Mouse (Mus musculus) C2C12 (cell line): Measurements from ENCODE around the gene Il17rc. TPM values are rescaled to one million over a fixed set of nuclear protein-coding genes. Genes with fewer than 3 reads are reported as not detected.
A peak's percentile ranks its signal among the peaks of the same experiment; 100 is the strongest.

Experiments
- H3K27me3 ChIP-seq: one replicate; pipeline ENCODE4 v1.6.1; 2011; ENCODE audit not compliant: control insufficient read depth, insufficient read depth, insufficient read length
- H3K36me3 ChIP-seq: one replicate; pipeline ENCODE4 v1.6.1; 2011; ENCODE audit not compliant: control insufficient read depth, insufficient read depth
- H3K4me3 ChIP-seq: one replicate; pipeline ENCODE4 v1.5.1; 2011; ENCODE audit warnings: mild to moderate bottlenecking, control low read depth; ENCODE audit not compliant: poor library complexity, insufficient read depth, severe bottlenecking
- H3K79me2 ChIP-seq: one replicate; pipeline ENCODE4 v1.6.1; 2011; ENCODE audit not compliant: control insufficient read depth, insufficient read depth
- H3K79me3 ChIP-seq: one replicate; pipeline ENCODE4 v1.6.1; 2011; ENCODE audit warnings: low read depth, control low read depth
- H3ac ChIP-seq: one replicate; pipeline ENCODE3; 2011; ENCODE audit warnings: low read depth; ENCODE audit not compliant: control insufficient read depth, insufficient read length
- CEBPB ChIP-seq: IDR thresholded peaks from one replicate; pipeline ENCODE4 v1.6.1; 2011; ENCODE audit warnings: low read depth, mild to moderate bottlenecking, control low read depth, moderate library complexity
- CTCF ChIP-seq: IDR thresholded peaks from one replicate; pipeline ENCODE4 v1.5.1; 2011; ENCODE audit not compliant: control insufficient read depth, insufficient read depth, insufficient read length
- FOSL1 ChIP-seq: IDR thresholded peaks from one replicate; pipeline ENCODE4 v1.8.0; 2011; ENCODE audit warnings: mild to moderate bottlenecking, low read length; ENCODE audit not compliant: poor library complexity, insufficient read depth, severe bottlenecking
- MAX ChIP-seq: IDR thresholded peaks from one replicate; pipeline ENCODE4 v1.6.1; 2011; ENCODE audit warnings: mild to moderate bottlenecking, control low read depth
- MYOD1 ChIP-seq: IDR thresholded peaks from one replicate; pipeline ENCODE4 v1.6.1; 2011; ENCODE audit warnings: low read depth; ENCODE audit not compliant: control insufficient read depth, insufficient read length
- MYOG ChIP-seq: IDR thresholded peaks from one replicate; pipeline ENCODE4 v1.6.1; 2011; ENCODE audit not compliant: control insufficient read depth, insufficient read length; ENCODE audit errors: extremely low read depth
- USF1 ChIP-seq: IDR thresholded peaks from one replicate; pipeline ENCODE4 v1.6.1; 2011; ENCODE audit warnings: low read depth, mild to moderate bottlenecking, control low read depth, moderate library complexity
- long read RNA-seq, 2 experiments: library from polyadenylated mRNA; unstranded; transcript quantifications; one replicate each; pipeline ENCODE4 v2.0.0; 2019 to 2020
- polyA plus RNA-seq: library from polyadenylated mRNA; unstranded; fragments of >200 nt; fragmentation: generic; extraction: Trizol; gene quantifications from one replicate; pipeline ENCODE4 v1.2.1, GENCODE M21; 2012; ENCODE audit warnings: missing spikeins

Il17rc gene
- 36.2 TPM for polyA plus RNA-seq
- long read RNA-seq, experiment 1, partial matches to known transcripts = 15 of 33 reads
- long read RNA-seq, experiment 1, other reads (novel, unspliced or antisense) = 18 of 33 reads
- long read RNA-seq, experiment 2, transcript Il17rc-201 (17 exons, 2,302 nt) = major isoform, 5 of 186 reads
- long read RNA-seq, experiment 2, partial matches to known transcripts = 1 of 186 reads
- long read RNA-seq, experiment 2, other reads (novel, unspliced or antisense) = 180 of 186 reads

GRCm38 (mm10) chr6:113471297-113471936, at the start of gene Il17rc:
TSS of gene Il17rc (plus strand) at chr6:113471427.
- H3K79me2 ChIP-seq = no peaks in the 10 kb centered on the region
- peak within 1 kb of the TSS; percentile 59 for H3ac ChIP-seq
- TF ChIP-seq CEBPB (no peak), FOSL1 (no peak), MYOD1 (no peak), CTCF (no peak), MAX (no peak), MYOG (no peak), USF1 (no peak)
- peaks cover 1% of the 10 kb centered on the region for H3K79me3 ChIP-seq
- H3K27me3 ChIP-seq = no peaks in the 10 kb centered on the region
- H3K4me3 ChIP-seq = peak within 1 kb of the TSS; percentile 39
- H3K36me3 ChIP-seq = no peaks in the 10 kb centered on the region

GRCm38 (mm10) chr6:113423000-113423399, 48.2 kb upstream of the Il17rc start:
- TF ChIP-seq CEBPB (no peak), MYOD1 (no peak), FOSL1 (no peak)

GRCm38 (mm10) chr6:113424187-113424586, 47.0 kb upstream of the Il17rc start:
- TF ChIP-seq CEBPB (no peak), MAX (no peak), FOSL1 (no peak), MYOD1 (no peak), USF1 (no peak), CTCF (no peak), MYOG (no peak)
- Histone ChIP-seq H3ac (no peak overlapping the region), H3K27me3 (peaks cover 8% of the 10 kb centered on the region), H3K79me2 (no peaks in the 10 kb centered on the region), H3K4me3 (no peak overlapping the region), H3K79me3 (no peaks in the 10 kb centered on the region), H3K36me3 (no peaks in the 10 kb centered on the region)

More at GRCm38 (mm10) chr6:113423000-113423399, 48.2 kb upstream of the Il17rc start:
- Histone ChIP-seq H3K27me3 (peaks cover 8% of the 10 kb centered on the region), H3K79me3 (no peaks in the 10 kb centered on the region), H3K79me2 (no peaks in the 10 kb centered on the region), H3K36me3 (no peaks in the 10 kb centered on the region), H3ac (no peak overlapping the region), H3K4me3 (no peak overlapping the region)

- no peak overlapping the region for H3ac ChIP-seq
- no peaks in the 10 kb centered on the region for H3K79me2 ChIP-seq
- no peaks in the 10 kb centered on the region for H3K79me3 ChIP-seq
- H3K4me3 ChIP-seq = no peak overlapping the region
- no peak for TF ChIP-seq MYOG
- no peak for TF ChIP-seq MAX
- no peak for TF ChIP-seq USF1
- no peak for TF ChIP-seq FOSL1
- no peak for TF ChIP-seq CTCF
- TF ChIP-seq MYOD1 = no peak
- TF ChIP-seq CEBPB = no peak
- peaks cover 8% of the 10 kb centered on the region for H3K27me3 ChIP-seq
- no peaks in the 10 kb centered on the region for H3K36me3 ChIP-seq
Measured at GRCm38 (mm10) chr6:113426696-113427095, 44.5 kb upstream of the Il17rc start.

GRCm38 (mm10) chr6:113427397-113427796, 43.8 kb upstream of the Il17rc start:
- no peaks in the 10 kb centered on the region for H3K36me3 ChIP-seq
- no peak for TF ChIP-seq MYOD1
- TF ChIP-seq USF1 = peak; percentile 65
- TF ChIP-seq CTCF = no peak
- peak; percentile 91 for TF ChIP-seq MAX
- no peak overlapping the region for H3K4me3 ChIP-seq
- no peaks in the 10 kb centered on the region for H3K79me3 ChIP-seq
- H3K27me3 ChIP-seq = peaks cover 8% of the 10 kb centered on the region
- H3K79me2 ChIP-seq = no peaks in the 10 kb centered on the region
- no peak overlapping the region for H3ac ChIP-seq

- no peak overlapping the region for H3ac ChIP-seq
- no peak for TF ChIP-seq CEBPB
- TF ChIP-seq USF1 = no peak
- TF ChIP-seq MAX = no peak
- TF ChIP-seq MYOD1 = no peak
- no peak for TF ChIP-seq MYOG
- TF ChIP-seq FOSL1 = no peak
- no peak for TF ChIP-seq CTCF
- no peaks in the 10 kb centered on the region for H3K36me3 ChIP-seq
- no peaks in the 10 kb centered on the region for H3K79me3 ChIP-seq
- H3K27me3 ChIP-seq = peaks cover 10% of the 10 kb centered on the region
- H3K79me2 ChIP-seq = no peaks in the 10 kb centered on the region
- no peak overlapping the region for H3K4me3 ChIP-seq
Measured at GRCm38 (mm10) chr6:113428006-113428405, 43.2 kb upstream of the Il17rc start.
